Mouse (Mus musculus) lung, adult 18-20 months (tissue): ENCODE measurements at regions not wholly inside any gene's neighbourhood (a gene's known extent, or its start where the extent isn't known, plus 50 kb on each side); places are given as distances from the start of the nearest gene placed in this dataset.
A peak's percentile ranks its signal among the peaks of the same experiment; 100 is the strongest.

Experiments used
- DNase-seq, 2 experiments: peaks; one replicate each; pipeline ENCODE4 v3.0.0; 2022; ENCODE audit warnings: mixed read lengths in 2 of 2

- no peak for DNase-seq
Measured at GRCm38 (mm10) chr3:137728689-137729088, 57.4 kb downstream of the Gm21962 start.

- DNase-seq: no peak
Measured at GRCm38 (mm10) chr3:137729421-137729820, 58.1 kb downstream of the Gm21962 start.

- no peak for DNase-seq
Measured at GRCm38 (mm10) chr3:137737222-137737800, 66.0 kb downstream of the Gm21962 start.

- DNase-seq: no peak
Measured at GRCm38 (mm10) chr3:137741528-137741927, 70.2 kb downstream of the Gm21962 start.

GRCm38 (mm10) chr3:137742119-137742518 is 70.8 kb downstream of the Gm21962 start:
- no peak for DNase-seq

GRCm38 (mm10) chr3:137751732-137752260 is 80.5 kb downstream of the Gm21962 start:
- DNase-seq: no peak

- DNase-seq: peak; percentile 50 to 54
Measured at GRCm38 (mm10) chr3:137752447-137753256, 81.3 kb downstream of the Gm21962 start.

GRCm38 (mm10) chr3:137753257-137753654 is 81.9 kb downstream of the Gm21962 start:
- DNase-seq: no peak

- DNase-seq: no peak
Measured at GRCm38 (mm10) chr3:137755391-137755790, 84.1 kb downstream of the Gm21962 start.

- no peak for DNase-seq
Measured at GRCm38 (mm10) chr3:137762213-137762884, 91.0 kb downstream of the Gm21962 start.

- DNase-seq: no peak
Measured at GRCm38 (mm10) chr3:137763406-137763805, 92.1 kb downstream of the Gm21962 start.

GRCm38 (mm10) chr3:137768627-137769026 is 95.7 kb upstream of the H2afz start:
- DNase-seq: no peak

- DNase-seq: no peak
Measured at GRCm38 (mm10) chr3:137775076-137775849, 89.0 kb upstream of the H2afz start.

GRCm38 (mm10) chr3:137778113-137778512 is 86.2 kb upstream of the H2afz start:
- DNase-seq: peak in 1 of 2 experiments; percentile 16

GRCm38 (mm10) chr3:137780029-137780428 is 84.3 kb upstream of the H2afz start:
- DNase-seq: no peak

- no peak for DNase-seq
Measured at GRCm38 (mm10) chr3:137782836-137783235, 81.5 kb upstream of the H2afz start.

GRCm38 (mm10) chr3:137783937-137784911 is 80.1 kb upstream of the H2afz start:
- no peak for DNase-seq

GRCm38 (mm10) chr3:137785224-137785623 is 79.1 kb upstream of the H2afz start:
- no peak for DNase-seq

- no peak for DNase-seq
Measured at GRCm38 (mm10) chr3:137785871-137786270, 78.4 kb upstream of the H2afz start.

GRCm38 (mm10) chr3:137789671-137790070 is 74.6 kb upstream of the H2afz start:
- no peak for DNase-seq

- no peak for DNase-seq
Measured at GRCm38 (mm10) chr3:137790340-137790739, 73.9 kb upstream of the H2afz start.
